Mouse (Mus musculus) C2C12 (cell line): Measurements from ENCODE around the gene Ift122.

ENCODE experiments used
- CEBPB ChIP-seq: IDR thresholded peaks from one replicate; pipeline ENCODE4 v1.6.1; 2011; ENCODE audit warnings: low read depth, mild to moderate bottlenecking, control low read depth, moderate library complexity
- CTCF ChIP-seq: IDR thresholded peaks from one replicate; pipeline ENCODE4 v1.5.1; 2011; ENCODE audit not compliant: control insufficient read depth, insufficient read depth, insufficient read length
- MYOG ChIP-seq: IDR thresholded peaks from one replicate; pipeline ENCODE4 v1.6.1; 2011; ENCODE audit not compliant: control insufficient read depth, insufficient read length; ENCODE audit errors: extremely low read depth

- no peak for TF ChIP-seq CTCF
- no peak for TF ChIP-seq CEBPB
- TF ChIP-seq MYOG: no peak
Measured at GRCm38 (mm10) chr6:115880751-115881150, 27.5 kb downstream of the Ift122 start.
